Mouse (Mus musculus): ENCODE data around the gene B230217C12Rik.

- TF ChIP-seq CTCF (IDR thresholded peaks at IDR 0.05; ENCODE audit: low read depth) (no peak), EP300 (optimal IDR thresholded peaks at IDR 0.05) (no peak)
Measured at GRCm38 (mm10) chr11:97850367-97850766, 9.8 kb downstream of the B230217C12Rik start.

All from stomach, postnatal 0 days (tissue).